Mouse (Mus musculus) right cerebral cortex, adult 2 months (tissue): ENCODE measurements around the gene Zgrf1.

Experiments used
- DNase-seq, 2 experiments: peaks; one replicate each; pipeline ENCODE4 v3.0.0; 2021 to 2022; ENCODE audit warnings: low spot score in 2 of 2

The Zgrf1 gene

DNA sequence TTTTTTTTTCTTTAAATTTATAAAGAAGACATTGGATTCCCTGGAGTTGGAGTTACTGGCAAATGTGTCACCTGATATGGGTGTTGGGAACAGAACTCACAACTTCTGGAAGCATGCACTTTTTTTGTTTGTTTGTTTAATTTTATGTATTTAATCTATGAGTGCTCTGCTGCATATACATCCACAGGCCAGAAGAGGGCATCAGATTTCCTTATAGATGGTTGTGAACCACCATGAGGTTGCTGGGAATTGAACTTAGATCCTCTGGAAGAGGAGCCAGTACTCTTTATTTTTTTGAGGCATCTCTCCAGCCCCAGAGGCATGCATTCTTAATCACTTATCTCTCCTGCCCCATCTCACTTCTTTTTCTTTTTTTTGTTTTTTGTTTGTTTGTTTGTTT lies 4.9 kb downstream of the Zgrf1 start:
- no peak for DNase-seq

DNA sequence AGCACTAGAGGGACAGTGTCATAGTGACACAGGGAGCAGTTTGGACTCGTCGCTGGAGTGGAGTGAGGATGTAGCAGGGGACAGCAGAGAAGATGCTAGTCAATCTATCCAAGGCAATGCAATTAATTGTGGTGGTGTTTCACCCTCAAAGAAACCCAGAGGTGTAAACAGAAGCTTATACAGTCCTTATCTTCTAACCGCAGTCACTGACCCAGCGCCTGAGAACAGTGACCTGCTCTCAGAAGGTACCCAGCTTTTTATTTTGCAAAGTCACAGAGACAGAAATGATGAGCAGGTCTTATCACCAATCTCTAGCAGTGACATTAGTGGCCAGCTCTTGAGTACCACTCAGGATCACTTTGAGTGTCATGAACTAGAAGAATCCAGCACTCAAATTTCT lies 9.7 kb downstream of the Zgrf1 start:
- DNase-seq = no peak

GRCm38 (mm10) chr3:127565129-127565528 lies 11.8 kb downstream of the Zgrf1 start:
- DNase-seq = no peak

GRCm38 (mm10) chr3:127572557-127572956 lies 19.3 kb downstream of the Zgrf1 start:
- peak; percentile 53 to 64 for DNase-seq

DNA sequence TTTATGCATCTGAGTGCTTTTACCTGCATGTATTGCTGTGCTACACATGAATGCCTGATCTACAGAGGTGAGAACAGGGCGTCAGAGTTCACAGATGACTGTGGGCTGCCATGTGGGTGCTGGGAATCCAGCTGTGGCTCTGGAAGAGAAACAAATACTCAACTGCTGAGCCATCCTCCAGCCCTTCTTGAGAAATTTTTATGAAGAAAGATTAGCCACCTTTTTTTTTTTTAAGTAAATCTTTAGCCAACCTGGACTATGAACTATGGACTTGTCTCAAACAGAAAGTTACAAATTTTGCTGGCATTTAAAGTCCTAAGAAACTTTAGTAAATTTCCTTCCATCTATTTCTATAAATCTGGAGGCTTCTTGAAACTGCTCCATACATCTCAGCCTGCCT lies 43.8 kb downstream of the Zgrf1 start:
- no peak for DNase-seq

- no peak for DNase-seq
These were observed 54.8 kb downstream of the Zgrf1 start for GRCm38 (mm10) chr3:127608109-127608508.

- DNase-seq = peak in 1 of 2 experiments; percentile 57
These were observed 72.0 kb downstream of the Zgrf1 start for GRCm38 (mm10) chr3:127625296-127625695.

- no peak for DNase-seq
These were observed 72.6 kb downstream of the Zgrf1 start for GRCm38 (mm10) chr3:127625701-127626399.

DNA sequence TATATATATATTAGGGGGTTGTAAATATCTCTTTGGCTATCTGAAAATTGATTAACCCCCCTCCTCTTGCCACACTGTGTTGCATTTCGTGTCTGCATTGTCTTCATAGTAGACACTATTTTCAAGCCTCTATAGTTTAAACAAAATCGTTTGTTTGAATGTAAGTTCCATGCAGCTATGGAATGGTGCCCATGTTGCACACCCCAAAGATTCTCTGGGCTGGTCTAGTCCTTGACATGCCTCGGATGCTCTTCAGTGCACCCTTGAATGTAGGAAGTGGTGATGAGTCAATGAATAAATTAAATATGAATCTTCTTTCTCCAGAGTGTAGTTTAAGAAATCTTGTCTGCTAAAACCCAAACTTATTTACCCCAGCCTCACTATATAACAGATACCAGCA lies 73.2 kb downstream of the Zgrf1 start:
- DNase-seq = no peak

DNA sequence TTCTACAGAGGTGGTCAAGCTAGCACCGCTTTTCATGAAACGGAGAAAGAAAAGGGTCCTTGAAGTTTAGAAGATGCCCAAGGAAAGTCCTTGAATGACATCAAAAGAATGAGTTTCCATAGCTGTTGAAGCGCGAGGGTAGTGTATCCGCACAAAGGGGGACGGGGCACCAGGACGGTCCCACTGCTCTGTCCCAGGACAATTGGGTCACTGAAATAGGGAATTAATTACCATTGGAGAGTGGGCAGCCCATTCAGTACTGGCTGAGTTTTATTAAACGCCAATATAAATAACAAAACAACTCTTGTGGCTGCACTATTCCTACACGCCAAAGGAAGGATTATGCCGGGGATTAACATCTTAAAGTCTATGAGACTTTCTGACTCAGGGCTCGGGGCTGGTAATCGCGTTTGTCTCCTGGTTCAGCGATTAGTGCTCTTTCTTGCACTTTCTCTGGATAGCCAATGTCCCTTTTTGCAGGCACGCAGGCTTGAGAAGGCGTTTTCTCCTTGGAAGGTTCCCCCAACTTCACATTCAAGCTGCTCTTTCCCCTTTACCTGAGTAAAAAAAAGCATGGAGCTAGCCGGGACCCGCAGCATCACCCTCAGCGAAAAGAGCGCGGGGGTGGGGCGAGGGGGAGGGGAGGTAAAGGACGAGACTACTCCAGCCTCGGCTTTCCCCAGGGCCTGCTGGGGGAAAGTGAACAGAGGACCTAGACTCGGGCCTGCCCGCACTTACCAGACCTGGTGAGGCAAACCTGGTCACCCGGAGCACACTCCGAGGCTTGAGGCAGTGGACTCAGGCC lies 74.1 kb downstream of the Zgrf1 start:
- DNase-seq = no peak

- DNase-seq = no peak
These were observed 74.6 kb downstream of the Zgrf1 start for GRCm38 (mm10) chr3:127627956-127628310.

DNA sequence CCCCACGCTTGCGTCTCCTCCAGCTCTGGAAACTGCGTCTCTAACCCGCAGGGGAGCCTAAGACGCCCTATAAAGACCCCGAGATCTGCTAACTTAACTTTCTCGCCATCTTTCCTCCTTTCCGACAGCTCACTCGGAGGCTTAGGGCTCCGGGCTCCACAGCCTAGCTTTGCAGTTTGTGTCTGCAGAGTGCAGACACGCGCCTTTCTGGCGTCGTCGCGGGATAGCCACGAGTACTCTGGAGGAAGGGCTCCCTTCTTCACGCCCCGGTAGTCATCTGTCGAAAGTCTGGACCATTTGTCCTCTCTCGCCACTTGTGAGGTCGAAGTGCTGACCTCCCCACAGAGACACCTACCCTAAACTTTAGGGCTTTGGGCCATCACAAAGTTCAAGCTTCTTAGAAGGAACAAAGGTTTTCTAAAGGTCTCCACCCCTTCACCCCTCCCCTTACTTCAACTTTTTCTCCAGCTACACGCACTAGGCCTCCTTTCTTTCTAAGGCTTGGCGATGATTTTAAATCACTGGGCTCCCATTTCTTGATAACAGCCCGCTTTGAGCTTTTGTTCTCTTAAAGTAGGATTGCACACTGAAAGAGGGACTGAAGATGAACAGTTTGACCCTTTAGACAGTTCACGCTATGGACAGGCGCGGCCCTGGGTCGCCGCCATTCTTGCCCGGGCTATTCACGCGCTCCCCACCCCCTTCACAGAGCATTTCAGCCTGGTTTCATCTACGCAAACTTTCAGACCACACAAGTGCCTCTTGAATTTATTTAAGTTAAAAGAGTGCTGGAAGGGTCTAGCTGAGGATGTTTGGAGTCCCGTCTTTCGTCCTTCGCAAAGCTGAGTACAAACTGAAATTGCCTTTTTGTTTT lies 75.3 kb downstream of the Zgrf1 start:
- DNase-seq = no peak

DNA sequence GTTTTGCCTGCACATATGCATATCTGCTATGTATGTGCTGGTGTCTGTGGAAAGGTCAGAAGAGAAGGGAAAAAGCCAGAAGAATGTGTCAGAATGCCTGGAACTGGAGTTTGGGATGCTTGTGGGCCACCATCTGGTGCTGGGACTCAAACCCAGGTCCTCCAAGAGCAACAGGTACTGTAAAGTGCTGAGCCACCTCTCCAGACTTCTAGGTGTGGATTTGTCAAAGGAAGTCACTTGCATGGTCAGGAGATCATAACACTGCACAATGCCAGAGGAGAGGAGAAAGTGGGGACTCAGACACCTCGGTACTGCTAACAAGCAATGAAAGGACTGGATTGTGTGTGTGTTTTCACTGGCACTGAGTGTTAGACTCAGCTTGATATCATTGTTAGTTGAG lies 76.9 kb downstream of the Zgrf1 start:
- no peak for DNase-seq

DNA sequence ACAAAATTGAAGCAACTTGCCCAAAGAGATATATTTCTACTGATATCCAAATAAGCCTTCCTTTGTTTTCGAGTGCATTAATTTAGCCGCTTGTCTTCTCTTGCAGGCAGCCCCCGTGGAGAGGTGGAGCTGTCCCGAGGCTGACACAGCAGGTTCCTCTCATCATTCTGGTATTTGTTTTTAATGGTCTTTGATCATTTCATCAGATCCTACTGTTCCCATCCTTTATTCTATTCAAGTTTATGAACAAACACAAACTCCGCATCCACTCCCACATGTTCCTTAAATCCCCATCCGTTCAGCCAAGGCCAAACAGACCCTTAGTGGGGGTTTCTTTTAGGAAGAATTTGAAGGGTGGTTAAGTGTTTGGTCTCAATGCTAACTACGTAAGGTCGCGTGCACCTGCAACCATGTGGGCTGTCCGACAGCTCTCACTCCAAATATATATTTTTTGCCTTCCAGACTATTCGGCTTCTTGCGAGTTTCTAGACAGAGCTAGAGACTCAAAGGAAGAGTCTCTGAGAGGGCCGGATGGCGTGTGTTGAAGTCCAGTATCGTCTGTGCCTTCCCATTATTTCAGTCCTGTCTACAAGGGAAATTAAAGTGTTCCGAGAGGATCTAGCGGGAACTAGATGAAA lies 77.6 kb downstream of the Zgrf1 start:
- no peak for DNase-seq

GRCm38 (mm10) chr3:127631582-127631981 lies 78.3 kb downstream of the Zgrf1 start:
- DNase-seq = no peak

DNA sequence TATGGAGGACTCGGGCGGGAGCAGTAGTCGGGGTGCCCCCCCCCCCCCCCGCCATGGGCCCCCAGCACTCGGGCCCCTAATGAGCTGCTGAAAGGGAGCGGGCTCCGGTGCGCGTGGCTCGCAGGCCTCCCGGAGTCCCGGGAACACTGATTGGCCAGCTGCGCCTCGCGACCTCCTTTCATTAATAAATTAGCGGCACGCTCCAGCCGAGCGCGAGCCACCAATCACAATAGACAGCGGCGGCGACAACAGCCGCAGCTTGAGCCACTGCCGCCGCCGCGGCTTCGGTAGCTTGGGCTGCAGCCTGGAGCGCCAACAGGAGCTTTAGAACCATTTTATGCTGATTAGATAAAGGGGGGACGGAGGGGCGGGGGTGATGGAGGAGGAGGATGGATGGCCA lies 79.2 kb downstream of the Zgrf1 start:
- no peak for DNase-seq

DNA sequence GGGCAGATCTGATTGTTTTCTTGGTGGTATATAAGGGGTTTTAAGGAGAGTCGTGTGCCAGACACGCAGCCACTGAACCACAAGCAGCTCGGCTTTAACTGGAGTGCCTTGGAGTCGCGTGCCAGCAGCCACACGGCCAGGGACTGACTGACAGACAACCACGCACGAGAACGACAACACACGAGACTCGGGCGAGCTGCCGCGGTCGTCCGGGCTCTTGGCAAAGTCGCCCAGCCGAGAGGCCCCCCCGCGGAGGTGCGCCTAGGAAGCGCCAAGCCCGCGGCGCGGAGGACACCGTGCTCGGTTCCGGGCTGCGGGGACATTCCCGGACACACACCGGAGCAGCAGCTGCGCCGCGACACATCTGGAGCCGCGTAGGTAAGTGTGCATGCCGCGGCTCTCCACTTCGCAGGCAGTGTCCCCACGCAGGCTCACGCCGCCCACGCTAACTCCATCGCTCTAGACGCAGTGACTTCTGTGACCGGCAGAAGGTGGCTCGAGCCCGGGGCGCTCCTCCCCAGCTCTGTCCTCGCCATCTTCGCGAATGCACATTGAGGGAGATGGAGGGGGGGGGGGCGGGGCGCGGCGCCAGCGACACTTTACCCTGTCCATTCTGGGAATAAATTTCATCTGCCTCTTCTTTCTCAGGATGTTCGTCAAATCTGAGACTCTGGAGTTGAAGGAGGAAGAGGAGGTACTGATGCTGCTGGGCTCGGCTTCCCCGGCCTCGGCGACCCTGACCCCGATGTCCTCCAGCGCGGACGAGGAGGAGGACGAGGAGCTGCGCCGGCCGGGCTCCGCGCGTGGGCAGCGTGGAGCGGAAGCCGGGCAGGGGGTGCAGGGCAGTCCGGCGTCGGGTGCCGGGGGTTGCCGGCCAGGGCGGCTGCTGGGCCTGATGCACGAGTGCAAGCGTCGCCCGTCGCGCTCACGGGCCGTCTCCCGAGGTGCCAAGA lies 80.1 kb downstream of the Zgrf1 start, which contains the start of gene Neurog2:
Neurog2 (plus strand) TSS at position 56 of the 953 bp plus-strand sequence.
- no peak for DNase-seq

- DNase-seq = peak; percentile 60 to 73
These were observed 81.1 kb downstream of the Zgrf1 start for GRCm38 (mm10) chr3:127634101-127634983.

GRCm38 (mm10) chr3:127634984-127635349 lies 81.7 kb downstream of the Zgrf1 start:
- no peak for DNase-seq
